Mouse (Mus musculus) urinary bladder, postnatal 36 days (tissue): ENCODE data around the gene Cdkl4.

Experiments
- DNase-seq, 2 experiments: peaks; one replicate each; pipeline ENCODE4 v3.0.0; 2022; ENCODE audit warnings: low spot score in 2 of 2, mixed read lengths in 1 of 2

The Cdkl4 gene

GRCm38 (mm10) chr17:80515956-80516355, 61.7 kb downstream of the Cdkl4 start:
- DNase-seq: peak in 1 of 2 experiments; percentile 23

DNA sequence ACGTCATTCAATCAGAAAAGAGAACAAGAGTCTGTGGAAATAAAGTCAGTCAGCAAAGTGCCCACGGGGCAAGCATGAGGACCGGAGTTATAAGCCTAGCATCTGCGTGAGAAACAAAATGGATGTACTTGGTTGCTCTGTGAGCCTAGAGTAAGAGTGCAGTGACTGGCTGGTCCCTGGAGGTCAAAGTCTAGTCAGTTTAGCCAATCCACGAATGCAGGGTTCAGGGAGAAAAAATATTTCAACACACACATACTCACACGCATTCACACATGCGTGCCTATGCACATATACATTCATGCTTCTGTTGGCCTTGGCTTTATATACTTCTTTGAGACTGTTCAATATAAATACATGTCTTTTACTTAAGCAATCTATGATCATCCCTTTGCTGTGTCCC, 62.1 kb downstream of the Cdkl4 start:
- no peak for DNase-seq

DNA sequence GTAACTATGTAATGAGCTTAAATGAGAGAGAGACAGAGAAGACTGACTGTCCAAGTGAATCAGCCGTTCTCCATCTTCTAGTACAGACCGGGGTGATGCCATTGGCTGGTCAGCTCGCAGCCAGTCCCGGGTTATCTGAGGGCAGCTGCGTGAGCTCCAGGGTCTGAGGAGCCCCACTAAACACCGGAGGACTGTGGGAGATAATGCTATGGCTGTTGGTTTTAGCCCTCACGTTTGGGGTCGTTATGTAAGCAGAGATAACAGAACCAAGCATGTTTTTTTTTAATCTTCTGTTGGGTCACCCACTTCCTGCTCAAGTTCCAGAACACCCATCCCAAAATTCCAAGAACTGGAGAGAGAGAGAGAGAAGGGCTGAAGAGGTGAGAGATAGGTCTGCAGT, 63.8 kb downstream of the Cdkl4 start:
- no peak for DNase-seq

DNA sequence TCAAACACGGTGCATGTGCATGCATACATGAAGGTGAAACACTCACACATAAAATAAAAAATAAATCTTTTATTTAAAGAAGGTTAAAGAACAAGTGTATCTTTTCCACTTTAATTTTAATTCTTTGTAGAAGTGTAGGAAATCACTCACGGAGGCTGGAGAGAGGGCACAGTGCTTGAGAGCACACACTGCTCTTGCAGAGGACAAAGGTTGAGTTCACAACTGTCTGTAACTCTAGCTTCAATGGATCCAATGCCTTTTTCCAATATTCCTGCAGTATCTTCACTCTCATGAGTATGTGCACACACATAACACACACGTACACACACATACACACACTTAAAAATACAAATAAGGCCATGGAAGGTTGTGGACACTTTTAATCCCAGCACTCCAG, 67.2 kb downstream of the Cdkl4 start:
- DNase-seq: no peak

- DNase-seq: no peak
Measured at GRCm38 (mm10) chr17:80509494-80510458, 67.8 kb downstream of the Cdkl4 start.

DNA sequence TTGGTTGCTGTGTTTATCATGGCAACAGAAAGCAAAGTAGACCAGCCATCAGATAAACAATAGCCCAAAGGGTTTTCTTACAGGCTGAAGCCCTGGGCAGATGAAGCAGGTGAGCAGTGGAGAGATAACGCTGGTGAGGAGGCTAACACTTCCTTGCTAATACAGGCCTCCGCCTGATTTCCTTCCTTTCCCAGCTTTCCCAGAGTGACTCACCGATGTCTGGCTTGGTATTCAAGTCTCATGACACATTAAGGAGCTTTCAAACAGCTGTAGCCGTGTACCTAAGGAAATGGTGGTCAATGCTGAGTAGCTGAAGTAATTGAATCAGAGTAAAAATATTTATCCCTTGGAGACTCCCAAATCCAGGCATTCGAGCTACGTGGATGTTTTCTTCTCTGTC, 71.8 kb downstream of the Cdkl4 start:
- DNase-seq: no peak

GRCm38 (mm10) chr17:80505342-80505741, 72.3 kb downstream of the Cdkl4 start:
- DNase-seq: no peak

DNA sequence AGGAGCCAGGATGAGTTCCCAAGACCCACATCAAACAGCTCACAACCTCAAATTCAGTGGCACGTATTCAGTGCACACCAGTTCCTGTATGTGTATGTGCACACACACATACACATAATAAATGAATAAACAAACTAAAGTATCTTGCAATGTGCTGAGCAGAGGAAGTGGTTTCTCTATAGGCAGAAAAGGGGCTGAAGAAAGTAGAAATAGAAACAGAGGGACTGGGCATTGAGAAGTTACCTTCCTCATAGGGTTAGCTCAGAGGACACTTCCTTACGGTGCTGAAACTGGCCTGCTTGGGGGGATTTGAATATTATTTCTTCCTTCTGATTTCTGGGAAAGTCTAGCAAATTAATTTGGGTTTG, 75.8 kb downstream of the Cdkl4 start:
- no peak for DNase-seq

DNA sequence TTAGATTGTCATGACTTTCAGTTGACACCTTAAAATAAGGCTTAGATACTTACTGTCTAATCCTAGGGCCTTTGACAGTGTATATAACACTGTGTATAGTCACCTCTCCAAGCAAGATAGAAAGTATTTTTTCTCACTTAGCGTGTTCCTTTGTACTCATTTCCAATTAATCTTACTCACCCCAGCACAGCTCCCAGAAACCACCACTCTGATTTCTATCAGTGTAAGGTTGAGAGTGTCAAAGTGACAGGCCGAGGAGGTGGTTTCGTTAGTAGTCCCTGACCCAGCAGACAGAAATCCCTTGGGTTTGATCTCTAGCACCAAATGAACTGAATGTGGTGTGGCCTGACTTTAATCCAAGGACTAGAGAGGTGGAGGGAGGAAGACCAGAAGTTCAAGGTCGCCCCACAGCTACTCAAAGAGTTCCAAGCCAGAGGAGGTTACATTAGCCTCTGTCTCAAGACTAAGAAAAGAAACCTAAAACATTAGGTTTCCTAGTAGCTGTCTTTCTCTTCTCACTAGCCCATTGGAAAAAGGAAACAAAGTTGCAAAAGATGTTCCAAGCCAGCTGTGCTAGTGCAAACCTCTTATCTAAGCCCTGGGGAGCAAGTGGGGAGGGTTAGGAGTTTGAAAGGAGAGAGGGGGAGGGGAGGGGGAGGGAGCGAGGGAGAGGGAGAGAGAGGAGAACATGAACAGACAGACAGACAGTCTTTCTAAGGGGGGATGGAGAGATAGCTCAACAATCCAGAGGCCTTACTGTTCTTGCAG, 76.4 kb downstream of the Cdkl4 start:
- no peak for DNase-seq

- DNase-seq: no peak
Measured at GRCm38 (mm10) chr17:80500025-80500424, 77.6 kb downstream of the Cdkl4 start.

GRCm38 (mm10) chr17:80498600-80499268, 78.9 kb downstream of the Cdkl4 start:
- DNase-seq: no peak

DNA sequence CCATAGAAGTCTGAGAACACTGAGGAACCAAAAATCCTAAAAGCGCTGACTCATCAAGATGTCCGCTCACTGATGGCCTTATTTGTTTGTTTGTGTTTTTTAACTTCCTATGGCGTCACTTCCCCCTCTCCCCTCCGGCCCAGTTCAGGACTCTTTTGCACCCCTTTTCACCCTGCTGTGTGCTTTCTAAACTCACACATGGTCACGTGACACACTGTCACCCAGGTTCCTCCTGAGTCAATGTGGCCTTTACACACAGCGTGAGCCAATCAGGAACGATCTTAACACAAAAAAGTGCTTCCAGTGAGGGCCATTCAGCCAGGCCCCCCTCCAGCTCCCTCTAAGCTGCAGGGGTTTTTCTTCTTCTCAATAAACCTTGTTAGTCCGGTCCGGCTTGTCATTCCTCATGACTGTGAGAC, 80.4 kb downstream of the Cdkl4 start:
- no peak for DNase-seq

DNA sequence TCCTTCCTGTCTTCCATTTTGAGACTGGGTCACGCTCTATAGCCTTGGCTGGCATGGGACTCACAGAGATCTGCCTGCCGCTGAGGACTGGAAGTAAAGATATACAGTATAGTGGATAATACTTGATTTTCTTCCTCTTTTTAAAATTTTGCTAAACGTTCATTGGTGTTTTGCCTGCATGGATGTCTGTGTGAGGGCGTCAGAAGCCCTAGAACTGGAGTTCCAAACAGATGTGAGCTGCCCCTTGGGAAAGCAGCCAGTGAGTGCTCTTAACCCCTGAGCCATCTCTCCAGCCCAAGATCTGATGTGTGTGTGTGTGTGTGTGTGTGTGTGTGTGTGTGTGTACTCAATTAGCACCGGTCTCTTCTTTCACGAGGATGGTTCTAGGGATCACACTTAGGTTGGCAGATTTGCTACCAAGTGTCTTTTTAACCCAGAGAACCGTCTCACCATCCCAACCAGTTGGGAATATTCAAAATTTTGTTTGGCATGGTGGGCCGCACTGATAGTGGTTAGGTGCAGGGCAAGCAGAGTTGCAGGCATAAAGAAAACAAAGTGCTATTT, 80.9 kb downstream of the Cdkl4 start:
- no peak for DNase-seq

DNA sequence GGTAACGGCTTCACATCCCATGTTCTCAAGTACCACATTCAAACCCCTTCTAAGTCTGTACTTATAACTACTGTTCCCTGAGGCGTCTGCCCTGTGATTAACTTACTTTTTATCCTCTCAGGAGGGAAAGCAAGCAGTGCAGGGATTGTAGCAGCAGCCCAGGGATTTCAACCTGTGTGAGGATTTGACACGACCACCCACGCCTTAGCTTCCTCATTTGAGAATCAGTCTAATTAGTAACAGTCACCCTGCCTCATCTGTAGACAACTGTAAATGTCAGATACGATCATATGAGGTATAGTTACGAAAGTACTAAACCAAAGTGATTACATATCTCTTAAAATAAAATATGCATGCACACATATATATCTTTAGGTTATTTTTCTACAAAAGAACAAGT, 81.4 kb downstream of the Cdkl4 start:
- no peak for DNase-seq

- DNase-seq: no peak
Measured at GRCm38 (mm10) chr17:80493891-80494290, 83.7 kb downstream of the Cdkl4 start.

DNA sequence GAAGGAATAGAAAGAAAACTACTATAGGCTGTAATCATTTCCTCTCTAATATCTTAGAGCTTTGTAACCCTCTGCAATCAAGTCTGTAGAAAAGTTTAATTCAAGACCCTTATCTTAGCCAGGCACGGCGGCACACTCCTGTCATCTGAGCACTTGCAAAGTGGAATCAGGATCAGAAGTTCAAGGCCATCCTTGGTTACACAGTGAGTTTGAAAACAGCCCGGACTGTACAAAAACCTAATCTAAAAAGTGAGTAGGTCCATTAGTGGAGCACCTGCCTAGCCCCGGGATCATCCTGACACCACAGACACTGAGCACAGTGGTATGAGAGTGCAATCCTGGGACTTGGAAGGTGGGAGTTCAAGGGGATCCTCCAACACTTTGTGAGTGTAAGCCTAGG, 84.8 kb downstream of the Cdkl4 start:
- no peak for DNase-seq

DNA sequence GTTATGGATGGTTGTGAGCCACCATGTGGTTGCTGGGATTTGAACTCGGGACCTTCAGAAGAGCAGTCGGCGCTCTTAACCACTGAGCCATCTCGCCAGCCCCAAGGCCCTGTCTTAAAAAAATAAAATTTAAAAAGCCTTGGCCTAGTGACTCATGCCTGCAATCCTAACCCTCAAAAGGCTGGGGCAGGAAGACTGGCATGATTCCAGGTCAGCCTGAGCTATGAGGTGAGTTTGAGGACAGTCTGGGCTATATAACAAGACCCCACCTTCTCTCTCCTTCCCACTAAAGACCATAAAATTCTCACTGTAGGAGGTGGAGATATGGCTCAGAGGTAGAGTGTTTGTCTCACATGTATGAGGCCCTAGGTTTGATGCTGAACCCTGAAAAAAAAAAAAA, 85.3 kb downstream of the Cdkl4 start:
- no peak for DNase-seq

- DNase-seq: no peak
Measured at GRCm38 (mm10) chr17:80490166-80490565, 87.4 kb downstream of the Cdkl4 start.

- DNase-seq: no peak
Measured at GRCm38 (mm10) chr17:80488918-80489317, 88.7 kb downstream of the Cdkl4 start.

DNA sequence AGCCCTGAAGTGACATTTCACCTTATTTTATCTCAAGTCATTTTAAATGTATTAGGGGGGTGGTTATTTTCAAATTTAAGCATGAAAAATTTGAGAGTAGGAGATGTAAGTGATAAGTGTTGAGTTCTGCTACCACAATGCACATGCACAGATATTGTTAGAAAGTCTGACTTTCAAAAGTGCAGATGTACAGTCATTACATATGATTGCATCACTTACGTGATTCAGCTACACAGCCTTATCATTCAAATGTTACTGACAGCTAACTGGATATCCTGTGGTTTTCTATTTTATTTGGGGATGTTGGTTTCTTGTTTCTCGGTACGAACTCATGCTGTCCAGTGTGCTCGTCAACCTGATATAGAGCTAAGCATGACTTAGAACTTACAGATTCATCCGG, 92.5 kb downstream of the Cdkl4 start:
- DNase-seq: no peak

GRCm38 (mm10) chr17:80480855-80481224, 96.8 kb downstream of the Cdkl4 start:
- DNase-seq: no peak
